Mouse (Mus musculus) kidney, adult 2 months (tissue): Measurements from ENCODE around the gene Tsnax.

Source experiments
- CTCF ChIP-seq: fragments of 200-500 bp; conservative IDR thresholded peaks from 2 replicates; pipeline ENCODE4 v1.5.1; 2011; ENCODE audit warnings: low read depth, mild to moderate bottlenecking, control low read depth, low read length, moderate library complexity, mixed read lengths; ENCODE audit not compliant: insufficient read depth, insufficient read length
- POLR2A ChIP-seq: fragments of 200-500 bp; IDR thresholded peaks from one replicate; pipeline ENCODE4 v1.6.1; 2011; ENCODE audit warnings: low read depth, low read length, control low read depth

GRCm38 (mm10) chr8:125037081-125037480 is 24.3 kb downstream of the Tsnax start:
- TF ChIP-seq CTCF (no peak), POLR2A (no peak)
